Mouse (Mus musculus): ENCODE measurements around the gene Plekha1. TPM values are rescaled to one million over a fixed set of nuclear protein-coding genes. Genes with fewer than 3 reads are reported as not detected.

Plekha1 gene
- total and polyA plus RNA-seq, 3 experiments, result 6.9 to 22.1 TPM; not detected in 1

DNA sequence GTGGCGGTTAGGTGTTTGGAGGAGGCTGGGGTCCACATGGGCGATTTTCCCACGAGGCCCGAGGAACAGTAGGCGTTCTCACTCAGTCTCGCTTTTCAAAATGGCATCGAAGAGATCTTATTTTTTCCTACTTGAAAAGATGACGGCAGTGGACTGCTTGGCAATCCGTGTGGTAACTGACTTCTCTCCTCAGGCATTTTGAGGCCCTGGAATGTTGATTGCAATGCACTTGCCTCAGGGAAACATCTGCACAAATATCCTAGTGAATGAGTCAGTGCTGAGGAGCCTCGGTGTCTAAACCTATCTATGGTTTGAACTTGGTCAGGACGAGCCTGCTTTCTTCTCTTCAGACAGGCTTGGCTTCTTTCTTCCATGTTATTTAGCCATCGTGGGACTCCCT is 80.7 kb downstream of the Plekha1 start:
- H3K36me3 ChIP-seq (ENCODE audit: control insufficient read depth in 1 of 2, insufficient read depth in 2 of 2, low read length in 2 of 2), result no peaks in the 10 kb centered on the region
- no peak overlapping the region for H3K27ac ChIP-seq (ENCODE audit: control insufficient read depth, low read depth, low read length)
- H3K4me3 ChIP-seq (ENCODE audit: control insufficient read depth in 1 of 2, insufficient read depth in 1 of 2, low read depth in 2 of 2, low read length in 2 of 2), result no peak overlapping the region
- TF ChIP-seq CHD1 (IDR thresholded peaks at IDR 0.05; ENCODE audit: low read depth, low read length), result no peak
- TF ChIP-seq ZNF384 (IDR thresholded peaks at IDR 0.05; ENCODE audit: low read depth, low read length), result no peak
- no peak for TF ChIP-seq MAZ (IDR thresholded peaks at IDR 0.05; ENCODE audit: low read depth, low read length)
- TF ChIP-seq MYB (IDR thresholded peaks at IDR 0.05; ENCODE audit: low read depth, low read length), result no peak
- TF ChIP-seq POLR2AphosphoS5 (IDR thresholded peaks at IDR 0.05; ENCODE audit: borderline replicate concordance, low read depth, low read length), result no peak
- no peak for TF ChIP-seq RAD21 (IDR thresholded peaks at IDR 0.05; ENCODE audit: low read depth, low read length)
- no peak for TF ChIP-seq ZMIZ1 (IDR thresholded peaks at IDR 0.05; ENCODE audit: low read depth, low read length)
- TF ChIP-seq NRF1 (IDR thresholded peaks at IDR 0.05; ENCODE audit: insufficient read depth, low read depth, low read length, poor library complexity, severe bottlenecking), result no peak
- no peak for TF ChIP-seq MXI1 (IDR thresholded peaks at IDR 0.05; ENCODE audit: low read depth, low read length)
- no peaks in the 10 kb centered on the region for H3K9me3 ChIP-seq (replicated peaks; ENCODE audit: insufficient read depth, low read length)
- no peak overlapping the region for H3K9ac ChIP-seq (ENCODE audit: control insufficient read depth, low read depth, low read length, poor library complexity, severe bottlenecking)
- DNase-seq (ENCODE audit: low read depth, low spot score), result no peak
- no peaks in the 10 kb centered on the region for H3K27me3 ChIP-seq (ENCODE audit: control insufficient read depth in 1 of 2, insufficient read depth in 2 of 2, low read length in 2 of 2)
- H3K79me2 ChIP-seq (ENCODE audit: control insufficient read depth, insufficient read depth, low read length, poor library complexity), result no peaks in the 10 kb centered on the region
- H3K4me1 ChIP-seq (ENCODE audit: control insufficient read depth in 1 of 2, insufficient read depth in 2 of 2, low read length in 2 of 2), result no peaks in the 10 kb centered on the region

DNA sequence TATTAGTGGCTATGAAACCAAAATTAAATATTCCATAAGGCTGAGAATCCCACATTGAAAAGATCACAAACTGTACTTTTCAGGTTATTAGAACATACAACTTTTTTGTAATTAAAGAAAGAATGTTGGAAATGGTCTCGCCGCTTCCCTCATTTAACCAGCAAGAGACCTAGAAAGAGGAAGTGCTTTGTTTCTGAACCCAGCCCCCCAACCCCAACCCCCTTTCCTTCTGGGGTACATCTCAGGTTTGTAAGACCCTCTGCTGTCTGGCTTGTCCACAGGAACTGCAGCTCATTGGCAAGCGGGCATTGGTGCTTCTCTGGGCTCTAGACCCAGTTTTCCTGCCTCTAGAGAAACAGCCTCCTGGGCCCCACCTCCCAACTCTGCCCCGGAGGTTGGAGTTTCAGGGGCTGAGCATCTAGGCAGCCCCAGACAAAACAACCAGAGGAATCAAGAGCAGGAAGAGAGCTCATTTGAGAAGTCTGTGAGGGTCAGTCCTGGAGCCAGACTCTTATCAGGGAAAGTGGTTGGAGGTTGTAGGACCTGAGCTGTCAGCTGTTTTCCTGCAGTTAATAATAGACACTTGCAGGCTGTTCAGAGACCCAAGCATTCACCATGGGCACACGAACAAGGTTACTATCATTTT is 83.1 kb downstream of the Plekha1 start:
- peak overlapping the region in 1 of 2 experiments; percentile 19; a peak in 1 of 4 replicates for H3K4me3 ChIP-seq (ENCODE audit: control insufficient read depth in 1 of 2, insufficient read depth in 1 of 2, low read depth in 2 of 2, low read length in 2 of 2)
- no peaks in the 10 kb centered on the region for H3K4me1 ChIP-seq (ENCODE audit: control insufficient read depth in 1 of 2, insufficient read depth in 2 of 2, low read length in 2 of 2)
- H3K79me2 ChIP-seq (ENCODE audit: control insufficient read depth, insufficient read depth, low read length, poor library complexity), result no peaks in the 10 kb centered on the region
- no peaks in the 10 kb centered on the region for H3K36me3 ChIP-seq (ENCODE audit: control insufficient read depth in 1 of 2, insufficient read depth in 2 of 2, low read length in 2 of 2)
- TF ChIP-seq ZKSCAN1 (IDR thresholded peaks at IDR 0.05; ENCODE audit: low read depth, low read length) (no peak), RAD21 (IDR thresholded peaks at IDR 0.05; ENCODE audit: low read depth, low read length) (no peak), ELF1 (IDR thresholded peaks at IDR 0.05; ENCODE audit: low read depth, low read length) (no peak)
- H3K27me3 ChIP-seq (ENCODE audit: control insufficient read depth in 1 of 2, insufficient read depth in 2 of 2, low read length in 2 of 2), result no peaks in the 10 kb centered on the region
- DNase-seq (ENCODE audit: low read depth, low spot score), result peak; percentile 5
- no peaks in the 10 kb centered on the region for H3K9me3 ChIP-seq (replicated peaks; ENCODE audit: insufficient read depth, low read length)
- no peak overlapping the region for H3K27ac ChIP-seq (ENCODE audit: control insufficient read depth, low read depth, low read length)
- H3K9ac ChIP-seq (ENCODE audit: control insufficient read depth, low read depth, low read length, poor library complexity, severe bottlenecking), result no peak overlapping the region

DNA sequence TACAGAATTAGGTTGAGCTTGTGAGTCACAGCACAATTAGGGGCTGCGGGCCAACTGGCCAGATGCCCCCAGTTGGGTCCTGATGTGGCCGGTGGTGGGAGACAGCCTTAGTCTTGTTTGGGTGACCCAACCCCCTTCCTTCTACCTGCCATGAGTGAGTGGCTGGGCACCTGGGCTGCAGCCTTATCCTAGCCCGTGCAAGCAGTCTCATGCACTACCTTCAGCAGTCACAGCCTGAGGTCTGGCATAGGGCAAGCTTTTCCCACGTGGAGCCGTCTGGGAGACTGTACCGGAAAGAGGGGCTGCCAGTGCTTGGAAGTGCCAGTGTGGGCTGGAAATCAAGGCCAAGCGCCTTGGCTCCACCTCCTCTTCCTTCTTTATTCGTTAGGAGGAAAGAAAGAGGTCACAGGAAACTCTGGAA is 83.8 kb downstream of the Plekha1 start:
- Histone ChIP-seq H3K27ac (ENCODE audit: control insufficient read depth, low read depth, low read length) (no peak overlapping the region), H3K4me1 (ENCODE audit: control insufficient read depth in 1 of 2, insufficient read depth in 2 of 2, low read length in 2 of 2) (no peaks in the 10 kb centered on the region), H3K36me3 (ENCODE audit: control insufficient read depth in 1 of 2, insufficient read depth in 2 of 2, low read length in 2 of 2) (no peaks in the 10 kb centered on the region), H3K9ac (ENCODE audit: control insufficient read depth, low read depth, low read length, poor library complexity, severe bottlenecking) (no peak overlapping the region), H3K4me3 (ENCODE audit: control insufficient read depth in 1 of 2, insufficient read depth in 1 of 2, low read depth in 2 of 2, low read length in 2 of 2) (no peak overlapping the region), H3K27me3 (ENCODE audit: control insufficient read depth in 1 of 2, insufficient read depth in 2 of 2, low read length in 2 of 2) (no peaks in the 10 kb centered on the region), H3K79me2 (ENCODE audit: control insufficient read depth, insufficient read depth, low read length, poor library complexity) (no peaks in the 10 kb centered on the region), H3K9me3 (replicated peaks; ENCODE audit: insufficient read depth, low read length) (no peaks in the 10 kb centered on the region)
- no peak for DNase-seq (ENCODE audit: low read depth, low spot score)
- TF ChIP-seq HCFC1 (IDR thresholded peaks at IDR 0.05; ENCODE audit: low read depth, low read length) (no peak), ETS1 (IDR thresholded peaks at IDR 0.05; ENCODE audit: low read depth, low read length) (no peak), MAZ (IDR thresholded peaks at IDR 0.05; ENCODE audit: low read depth, low read length) (no peak), POLR2AphosphoS2 (IDR thresholded peaks at IDR 0.05; ENCODE audit: low read length) (no peak), SIN3A (IDR thresholded peaks at IDR 0.05; ENCODE audit: low read length) (no peak), USF1 (IDR thresholded peaks at IDR 0.05; ENCODE audit: low read depth, low read length) (no peak), EP300 (IDR thresholded peaks at IDR 0.05; ENCODE audit: low read depth in 1 of 2, low read length in 2 of 2) (no peak), TCF12 (IDR thresholded peaks at IDR 0.05; ENCODE audit: low read depth, low read length) (no peak), BHLHE40 (IDR thresholded peaks at IDR 0.05; ENCODE audit: borderline replicate concordance, low read depth, low read length) (no peak), ZKSCAN1 (IDR thresholded peaks at IDR 0.05; ENCODE audit: low read depth, low read length) (no peak), TBP (IDR thresholded peaks at IDR 0.05; ENCODE audit: low read depth, low read length) (no peak), RAD21 (IDR thresholded peaks at IDR 0.05; ENCODE audit: low read depth, low read length) (no peak), KAT2A (conservative IDR thresholded peaks at IDR 0.05; ENCODE audit: low read depth, low read length) (no peak), E2F4 (IDR thresholded peaks at IDR 0.05; ENCODE audit: borderline replicate concordance, low read depth, low read length) (no peak), CHD2 (IDR thresholded peaks at IDR 0.05; ENCODE audit: low read length) (no peak), UBTF (IDR thresholded peaks at IDR 0.05; ENCODE audit: borderline replicate concordance, insufficient read depth, low read depth, low read length) (no peak), ZC3H11A (IDR thresholded peaks at IDR 0.05; ENCODE audit: low read depth, low read length) (no peak)

All from MEL (cell line).